ENCODE assay signal across 7 mouse cellular contexts in genomic region chr17:50469543-50470431, GRCm38 (mm10). TPM values are rescaled to one million over a fixed set of nuclear protein-coding genes. Genes with fewer than 3 reads are reported as not detected.
DNase-seq lines count a peak whose midpoint lies in the region; ATAC-seq and TF ChIP-seq lines count a peak whose summit lies in the region.

No protein-coding gene starts in this region.

- H3K9ac ChIP-seq in kidney, embryonic 16.5 days (replicated peaks; ENCODE audit: low read length): peak overlapping the region; percentile 56; the same call in 1 of the 2 replicates
- H3K9ac ChIP-seq in liver, adult 2 months (ENCODE audit: low read depth, low read length): peak overlapping the region; percentile 47

- TF ChIP-seq CTCF in liver, adult 2 months (IDR thresholded peaks at IDR 0.05; ENCODE audit: low read depth, low read length): no peak
- TF ChIP-seq CTCF in thymus, adult 2 months (IDR thresholded peaks at IDR 0.05; ENCODE audit: borderline replicate concordance, control insufficient read depth, extremely low read depth, insufficient read depth, low read length, poor library complexity): no peak

- peak overlapping the region; percentile 17 for H3K4me3 ChIP-seq in kidney, embryonic 16.5 days (ENCODE audit: low read length)
- peak overlapping the region; percentile 39 for H3K4me3 ChIP-seq in liver, adult 2 months (ENCODE audit: insufficient read depth, low read depth, low read length)
- H3K4me3 ChIP-seq in thymus, adult 2 months (ENCODE audit: control insufficient read depth, insufficient read depth, low read length): peak overlapping the region; percentile 28

- no peak for TF ChIP-seq POLR2A in liver, adult 2 months (IDR thresholded peaks at IDR 0.05; ENCODE audit: extremely low read depth, insufficient read depth, low read length)
- TF ChIP-seq POLR2A in thymus, adult 2 months (IDR thresholded peaks at IDR 0.05; ENCODE audit: control insufficient read depth, extremely low read depth, insufficient read depth, low read length, poor library complexity): no peak

- H3K36me3 ChIP-seq in kidney, embryonic 16.5 days (ENCODE audit: insufficient read depth, low read length): no peaks in the 10 kb centered on the region
- no peaks in the 10 kb centered on the region for H3K36me3 ChIP-seq in liver, adult 2 months (ENCODE audit: control insufficient read depth, insufficient read depth, low read length)
- H3K36me3 ChIP-seq in thymus, adult 2 months (ENCODE audit: control insufficient read depth, insufficient read depth, low read length): no peaks in the 10 kb centered on the region

- ATAC-seq in activated CD4-positive, CD25-positive, alpha-beta regulatory T cell, adult 4 months: peak; percentile 57
- ATAC-seq in kidney, embryonic 16.5 days (ENCODE audit: low FRiP score, low TSS enrichment): 0 out of 2 replicates have a peak, but pooled peaks have one; percentile 57

- H3K79me2 ChIP-seq in liver, adult 2 months (ENCODE audit: control insufficient read depth, insufficient read depth, low read length): no peaks in the 10 kb centered on the region

- H3K27me3 ChIP-seq in kidney, embryonic 16.5 days (ENCODE audit: insufficient read depth, low read length): no peaks in the 10 kb centered on the region
- H3K27me3 ChIP-seq in liver, adult 2 months (ENCODE audit: control insufficient read depth, insufficient read depth, low read length): no peaks in the 10 kb centered on the region
- H3K27me3 ChIP-seq in thymus, adult 2 months (ENCODE audit: control insufficient read depth, insufficient read depth, low read length): no peaks in the 10 kb centered on the region

- peaks cover 11% of the 10 kb centered on the region for H3K4me1 ChIP-seq in kidney, embryonic 16.5 days (ENCODE audit: insufficient read depth, low read length)
- no peaks in the 10 kb centered on the region for H3K4me1 ChIP-seq in liver, adult 2 months (ENCODE audit: control insufficient read depth, insufficient read depth, low read length)
- peaks cover 12% of the 10 kb centered on the region for H3K4me1 ChIP-seq in thymus, adult 2 months (replicated peaks; ENCODE audit: control insufficient read depth, insufficient read depth, low read length)

- peak overlapping the region; percentile 50 for H3K4me2 ChIP-seq in kidney, embryonic 16.5 days (replicated peaks; ENCODE audit: low read depth, low read length)

- peak overlapping the region; percentile 88 for H3K27ac ChIP-seq in kidney, embryonic 16.5 days (ENCODE audit: low read length)
- H3K27ac ChIP-seq in liver, adult 2 months (replicated peaks; ENCODE audit: insufficient read depth, low read depth, low read length): peak overlapping the region; percentile 74
- H3K27ac ChIP-seq in thymus, adult 2 months (ENCODE audit: control insufficient read depth, insufficient read depth, low read length): peak overlapping the region; percentile 85

- peak; percentile 75 for DNase-seq in embryo, embryonic 10 days (ENCODE audit: low spot score)
- peak; percentile 42 for DNase-seq in heart, adult 8-10 months (ENCODE audit: low spot score)
- no peak for DNase-seq in liver, adult 2 months (ENCODE audit: extremely low read depth, low read depth, low spot score)
- peak; percentile 27 to 51 for DNase-seq in monocyte, adult 2 months (ENCODE audit: low read depth in 1 of 2, low spot score in 2 of 2)
- peak; percentile 50 for DNase-seq in thymus, adult 2 months

- H3K9me3 ChIP-seq in kidney, embryonic 16.5 days (ENCODE audit: low read length): no peaks in the 10 kb centered on the region

- WGBS in kidney, embryonic 16.5 days: 20% methylated on average over 13 of the region's 13 CpGs
- 65% methylated on average over 13 of the region's 13 CpGs for WGBS in liver, adult 2 months
- 4% methylated on average over 13 of the region's 13 CpGs for WGBS in thymus, adult 2 months

RNA-seq across cellular contexts. Expression of gene Plcl2, which starts 39.4 kb away (rescaled TPM):
- polyA plus RNA-seq in activated CD4-positive, CD25-positive, alpha-beta regulatory T cell, adult 4 months (2017; shearing (Covaris generic)): 1 to 10 TPM; 8.2 to 8.3 TPM
- 10 to 100 TPM in 1 of 4 experiments, 1 to 10 TPM in 3; 8.3 to 10.7 (median 9.3) TPM for total RNA-seq in heart, adult 8-10 months (2022)
- polyA plus RNA-seq in kidney, embryonic 16.5 days (2015; fragmentation: Nextera tagmentation; extraction: Ambion mirVana): 2.7 and 2.9 TPM in 2 replicates
- total RNA-seq in liver, adult 2 months (2014; rRNA removed): 11.8 and 12.4 TPM in 2 replicates
- 3.6 and 4.2 TPM in 2 replicates for polyA plus RNA-seq in liver, adult 2 months (2012; rRNA removed)
- polyA plus RNA-seq in thymus, adult 2 months (2012; rRNA removed): 11.4 and 13.5 TPM in 2 replicates
